Mouse (Mus musculus): ENCODE results near the gene Cdkn2a. TPM values are rescaled to one million over a fixed set of nuclear protein-coding genes. Genes with fewer than 3 reads are reported as not detected.
A peak's percentile ranks its signal among the peaks of the same experiment; 100 is the strongest.

Gene Cdkn2a
- not detected in 2 replicates for polyA plus RNA-seq (2014; fragmentation: Nextera tagmentation; extraction: Ambion mirVana)

DNA sequence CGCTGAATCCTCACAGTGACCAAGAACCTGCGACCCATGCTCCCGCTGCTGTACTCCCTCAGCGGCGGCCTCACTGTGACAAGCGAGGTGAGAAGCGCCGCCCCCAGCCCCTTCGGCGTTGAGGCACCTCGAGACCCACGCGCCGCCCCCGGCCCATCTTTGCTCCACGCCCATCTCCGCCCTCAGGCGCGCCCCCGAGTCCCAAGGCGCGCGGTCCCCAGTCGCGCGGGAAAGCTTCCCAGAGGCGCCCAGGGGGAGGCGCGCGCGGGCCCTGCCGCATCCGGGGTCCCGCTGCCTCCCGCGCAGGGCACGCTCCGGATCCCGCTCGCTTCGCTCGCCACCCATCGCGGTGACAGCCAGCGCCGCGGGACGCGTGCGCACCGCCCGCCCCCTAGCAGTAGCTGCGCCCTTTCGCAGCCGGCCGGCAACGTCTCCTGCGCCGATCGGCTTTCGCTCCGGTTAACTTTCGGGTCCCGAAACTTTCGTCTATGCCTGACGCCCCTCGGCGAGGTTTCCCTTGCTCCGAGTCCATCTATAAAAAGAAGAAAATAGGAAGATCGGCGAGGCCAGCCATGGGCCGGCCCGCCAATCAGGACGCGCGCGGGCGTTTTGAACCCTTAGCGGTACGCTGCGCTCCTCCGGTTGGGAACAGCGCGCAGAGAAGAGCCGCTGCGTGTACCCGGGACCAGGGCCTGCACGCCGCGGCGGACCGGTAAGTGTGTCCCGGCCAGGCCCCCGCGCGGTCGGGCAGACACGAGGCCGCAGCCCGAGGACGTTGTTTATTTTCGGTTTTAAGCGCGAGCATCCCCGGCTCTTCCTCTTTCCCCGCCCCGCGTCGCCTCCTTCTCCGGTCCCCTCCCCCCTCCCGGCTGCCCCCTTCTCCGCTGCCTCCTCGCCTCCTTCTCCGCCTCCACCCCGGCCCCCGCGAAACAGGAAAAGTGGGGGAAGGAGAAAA is at the start of gene Cdkn2a:
Gene Cdkn2a (minus strand): TSS at position 168 of the 955 bp plus-strand sequence.
- peak; percentile 89 for ATAC-seq (ENCODE audit: low FRiP score)

DNA sequence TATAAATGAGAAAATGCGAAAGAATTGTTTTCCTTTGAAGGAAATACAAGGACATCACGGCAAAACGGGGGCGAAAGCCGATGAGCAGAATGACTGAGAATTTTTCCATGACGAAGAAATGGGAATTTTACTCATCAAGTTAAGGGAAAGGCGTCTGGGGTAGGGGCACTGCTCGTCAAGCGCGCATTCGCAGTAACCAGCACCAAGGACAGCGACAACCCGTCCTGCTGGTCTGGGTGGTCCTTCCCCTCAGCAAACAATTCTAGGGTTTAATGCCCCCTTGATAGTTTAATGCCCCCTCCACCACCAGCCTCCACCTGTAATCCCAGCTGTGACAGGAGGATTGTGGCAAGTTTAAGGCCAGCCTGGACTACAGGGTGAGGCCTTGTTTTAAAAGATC is 19.0 kb upstream of the Cdkn2a start:
- Histone ChIP-seq H3K27ac (ENCODE audit: low read depth, low read length) (no peak overlapping the region), H3K36me3 (ENCODE audit: control insufficient read depth, insufficient read depth, low read length) (no peaks in the 10 kb centered on the region), H3K9me3 (ENCODE audit: control insufficient read depth, low read length) (no peaks in the 10 kb centered on the region), H3K4me3 (ENCODE audit: low read depth, low read length) (no peak overlapping the region), H3K27me3 (ENCODE audit: control insufficient read depth, insufficient read depth, low read length) (peaks cover 33% of the 10 kb centered on the region), H3K4me2 (replicated peaks; ENCODE audit: low read depth, low read length) (no peak overlapping the region), H3K4me1 (replicated peaks; ENCODE audit: control insufficient read depth, insufficient read depth, low read length) (no peaks in the 10 kb centered on the region; the same call in 1 of the 2 replicates), H3K9ac (ENCODE audit: low read depth, low read length) (no peak overlapping the region)
- whole genome bisulfite sequencing: 15% methylated on average over 13 of the region's 13 CpGs
- DNase-seq (ENCODE audit: low spot score): peak; percentile 67
- no peak for ATAC-seq (ENCODE audit: low FRiP score)

More for the DNA sequence above, at the start of gene Cdkn2a:
- H3K4me2 ChIP-seq (replicated peaks; ENCODE audit: low read depth, low read length): peak within 1 kb of the TSS; percentile 96
- H3K4me1 ChIP-seq (replicated peaks; ENCODE audit: control insufficient read depth, insufficient read depth, low read length): 0 out of 2 replicates have a peak, but pooled peaks cover 2% of the 10 kb centered on the region
- peaks cover 86% of the 10 kb centered on the region for H3K27me3 ChIP-seq (ENCODE audit: control insufficient read depth, insufficient read depth, low read length)
- under 1% methylated on average over 92 of the region's 117 CpGs for WGBS
- no peak within 1 kb of the TSS for H3K27ac ChIP-seq (ENCODE audit: low read depth, low read length)
- H3K36me3 ChIP-seq (ENCODE audit: control insufficient read depth, insufficient read depth, low read length): no peaks in the 10 kb centered on the region
- 0 out of 2 replicates have a peak within 1 kb of the TSS, but pooled peaks have one; percentile 7 for H3K9ac ChIP-seq (ENCODE audit: low read depth, low read length)
- peak; percentile 81 for DNase-seq (ENCODE audit: low spot score)
- H3K4me3 ChIP-seq (ENCODE audit: low read depth, low read length): peak within 1 kb of the TSS; percentile 49
- no peaks in the 10 kb centered on the region for H3K9me3 ChIP-seq (ENCODE audit: control insufficient read depth, low read length)

DNA sequence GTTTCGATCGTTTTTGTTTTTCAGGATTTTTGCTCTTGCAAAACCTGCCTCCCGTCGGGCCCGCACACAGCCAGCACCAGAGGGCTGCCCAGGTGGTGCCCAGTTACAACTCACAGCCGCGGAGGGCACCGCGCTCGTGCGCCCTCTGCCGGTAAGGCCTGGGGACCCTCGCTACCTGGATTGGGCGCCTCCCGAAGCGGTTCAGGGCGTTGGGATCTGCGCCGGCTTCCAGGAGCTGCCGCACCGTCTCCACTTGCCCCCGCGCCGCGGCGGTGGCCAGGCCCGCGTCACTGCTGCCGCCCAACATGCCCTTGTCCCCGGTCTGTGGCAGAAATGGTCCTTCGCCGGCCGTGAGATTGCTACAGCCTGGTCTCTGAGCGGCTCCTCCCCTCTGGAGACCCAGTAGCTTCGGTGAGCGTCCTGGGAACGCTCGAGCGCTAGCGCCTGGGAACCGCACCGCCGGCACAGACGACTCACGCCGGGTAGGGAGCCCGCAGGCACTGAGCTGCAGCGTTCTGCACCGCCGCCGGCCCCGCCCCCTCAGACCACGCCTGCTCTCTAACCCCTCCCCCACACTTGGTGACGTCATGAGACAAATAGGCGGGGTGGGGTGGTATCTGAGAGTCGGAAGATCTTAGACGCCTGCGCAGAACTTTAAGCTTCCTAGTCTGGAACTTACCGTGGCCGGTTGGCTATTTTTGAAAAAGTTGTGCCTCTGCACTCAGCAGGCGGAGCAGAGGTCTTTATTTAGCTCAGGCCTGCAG is 16.2 kb upstream of the Cdkn2a start, which contains the start of gene Cdkn2b:
Gene Cdkn2b (minus strand): TSS at position 549 of the 764 bp plus-strand sequence.
- Histone ChIP-seq H3K4me3 (ENCODE audit: low read depth, low read length) (peak within 1 kb of the TSS; percentile 54), H3K9me3 (ENCODE audit: control insufficient read depth, low read length) (no peaks in the 10 kb centered on the region), H3K27ac (ENCODE audit: low read depth, low read length) (no peak within 1 kb of the TSS), H3K9ac (ENCODE audit: low read depth, low read length) (peak within 1 kb of the TSS; percentile 12; the same call in 1 of the 2 replicates), H3K4me1 (replicated peaks; ENCODE audit: control insufficient read depth, insufficient read depth, low read length) (no peaks in the 10 kb centered on the region; the same call in 1 of the 2 replicates), H3K4me2 (replicated peaks; ENCODE audit: low read depth, low read length) (peak within 1 kb of the TSS; percentile 74), H3K27me3 (ENCODE audit: control insufficient read depth, insufficient read depth, low read length) (peaks cover 60% of the 10 kb centered on the region), H3K36me3 (ENCODE audit: control insufficient read depth, insufficient read depth, low read length) (no peaks in the 10 kb centered on the region)
- peak; percentile 91 for DNase-seq (ENCODE audit: low spot score)
- under 1% methylated on average over 50 of the region's 61 CpGs for WGBS
- peak; percentile 96 for ATAC-seq (ENCODE audit: low FRiP score)

DNA sequence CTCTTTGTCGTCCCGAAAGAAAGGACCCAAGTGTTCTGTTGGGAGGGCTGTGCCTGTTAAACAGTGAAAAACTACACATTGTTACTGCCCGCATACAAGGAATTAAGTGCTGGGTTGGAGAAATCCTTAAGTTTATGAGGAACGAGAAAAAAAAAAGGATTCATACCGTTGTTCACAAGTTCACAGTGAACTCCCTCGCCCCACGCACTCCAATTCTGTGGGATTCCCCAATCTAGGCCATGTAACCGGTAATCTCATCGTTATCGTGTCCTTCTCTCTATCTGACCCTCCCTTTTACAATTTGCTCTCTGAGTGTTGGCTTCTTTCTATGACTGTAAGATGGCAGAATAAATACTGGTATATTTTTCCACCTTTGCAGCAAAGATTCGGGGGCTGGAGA is 15.5 kb upstream of the Cdkn2a start:
- ATAC-seq (ENCODE audit: low FRiP score): no peak; the same call in 1 of the 2 replicates
- H3K9me3 ChIP-seq (ENCODE audit: control insufficient read depth, low read length): no peaks in the 10 kb centered on the region
- DNase-seq (ENCODE audit: low spot score): peak; percentile 52
- H3K4me3 ChIP-seq (ENCODE audit: low read depth, low read length): peak overlapping the region; percentile 54; the same call in 1 of the 2 replicates
- no peaks in the 10 kb centered on the region for H3K36me3 ChIP-seq (ENCODE audit: control insufficient read depth, insufficient read depth, low read length)
- H3K27ac ChIP-seq (ENCODE audit: low read depth, low read length): no peak overlapping the region
- H3K27me3 ChIP-seq (ENCODE audit: control insufficient read depth, insufficient read depth, low read length): peaks cover 66% of the 10 kb centered on the region
- H3K4me1 ChIP-seq (replicated peaks; ENCODE audit: control insufficient read depth, insufficient read depth, low read length): no peaks in the 10 kb centered on the region; the same call in 1 of the 2 replicates
- 1% methylated on average over 11 of the region's 11 CpGs for WGBS
- H3K4me2 ChIP-seq (replicated peaks; ENCODE audit: low read depth, low read length): no peak overlapping the region; the same call in 1 of the 2 replicates
- H3K9ac ChIP-seq (ENCODE audit: low read depth, low read length): no peak overlapping the region

DNA sequence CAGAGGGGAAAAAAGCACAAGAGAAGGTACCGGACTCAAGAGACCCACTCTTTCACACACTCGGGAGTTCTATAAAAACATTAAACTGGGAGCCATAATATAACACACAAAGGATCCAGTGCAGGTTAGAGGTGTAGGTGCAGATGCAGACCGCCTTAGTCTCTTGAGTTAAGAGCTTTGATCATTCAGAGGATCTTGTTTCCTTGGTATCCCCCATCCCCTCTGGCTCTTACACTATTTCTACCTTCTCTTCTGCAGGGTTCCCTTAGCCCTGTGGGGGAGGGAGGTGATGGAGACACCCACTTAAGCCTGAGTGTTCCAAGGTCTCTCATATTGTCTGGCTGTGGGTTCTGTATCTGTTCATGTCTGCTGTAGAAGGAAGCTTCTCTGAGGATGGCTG is 13.5 kb upstream of the Cdkn2a start:
- ATAC-seq (ENCODE audit: low FRiP score): no peak
- no peak overlapping the region for H3K9ac ChIP-seq (ENCODE audit: low read depth, low read length)

DNA sequence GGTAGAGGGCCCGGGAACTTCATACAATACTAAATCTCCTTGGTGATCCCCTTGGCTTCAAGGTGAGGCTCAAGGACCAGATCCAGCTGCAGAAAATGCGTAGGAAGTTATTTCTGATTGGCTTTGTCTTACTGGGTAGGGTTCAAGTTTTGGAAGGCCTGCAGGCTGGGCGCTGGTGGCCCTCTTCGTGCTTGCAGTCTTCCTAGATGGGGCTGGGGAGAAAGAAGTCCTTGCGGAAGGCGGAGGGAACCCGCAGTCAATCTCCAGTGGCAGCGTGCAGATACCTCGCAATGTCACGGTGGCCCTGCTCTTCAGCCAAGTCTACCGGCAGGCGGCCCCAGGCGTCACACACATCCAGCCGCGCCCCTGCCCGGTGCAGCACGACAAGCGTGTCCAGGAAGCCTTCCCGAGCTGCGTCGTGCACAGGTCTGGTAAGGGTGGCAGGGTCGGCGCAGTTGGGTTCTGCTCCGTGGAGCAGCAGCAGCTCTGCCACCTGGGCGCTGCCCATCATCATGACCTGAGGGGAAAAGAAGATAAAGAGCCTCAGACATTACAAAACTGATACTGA is 12.4 kb upstream of the Cdkn2a start:
- Histone ChIP-seq H3K9ac (ENCODE audit: low read depth, low read length) (no peak overlapping the region), H3K36me3 (ENCODE audit: control insufficient read depth, insufficient read depth, low read length) (no peaks in the 10 kb centered on the region), H3K9me3 (ENCODE audit: control insufficient read depth, low read length) (no peaks in the 10 kb centered on the region), H3K27me3 (ENCODE audit: control insufficient read depth, insufficient read depth, low read length) (peaks cover 86% of the 10 kb centered on the region), H3K4me2 (replicated peaks; ENCODE audit: low read depth, low read length) (no peak overlapping the region), H3K27ac (ENCODE audit: low read depth, low read length) (no peak overlapping the region), H3K4me3 (ENCODE audit: low read depth, low read length) (no peak overlapping the region), H3K4me1 (replicated peaks; ENCODE audit: control insufficient read depth, insufficient read depth, low read length) (no peaks in the 10 kb centered on the region; the same call in 1 of the 2 replicates)
- under 1% methylated on average over 25 of the region's 25 CpGs for WGBS
- ATAC-seq (ENCODE audit: low FRiP score) (no peak), DNase-seq (ENCODE audit: low spot score) (peak; percentile 38)

More for the DNA sequence above, 13.5 kb upstream of the Cdkn2a start:
- Histone ChIP-seq H3K4me1 (replicated peaks; ENCODE audit: control insufficient read depth, insufficient read depth, low read length) (no peaks in the 10 kb centered on the region; the same call in 1 of the 2 replicates), H3K36me3 (ENCODE audit: control insufficient read depth, insufficient read depth, low read length) (no peaks in the 10 kb centered on the region), H3K9me3 (ENCODE audit: control insufficient read depth, low read length) (no peaks in the 10 kb centered on the region), H3K27ac (ENCODE audit: low read depth, low read length) (no peak overlapping the region), H3K4me3 (ENCODE audit: low read depth, low read length) (no peak overlapping the region), H3K27me3 (ENCODE audit: control insufficient read depth, insufficient read depth, low read length) (peaks cover 80% of the 10 kb centered on the region), H3K4me2 (replicated peaks; ENCODE audit: low read depth, low read length) (no peak overlapping the region)
- DNase-seq (ENCODE audit: low spot score): peak; percentile 36
- 14% methylated on average over 3 of the region's 3 CpGs for WGBS

DNA sequence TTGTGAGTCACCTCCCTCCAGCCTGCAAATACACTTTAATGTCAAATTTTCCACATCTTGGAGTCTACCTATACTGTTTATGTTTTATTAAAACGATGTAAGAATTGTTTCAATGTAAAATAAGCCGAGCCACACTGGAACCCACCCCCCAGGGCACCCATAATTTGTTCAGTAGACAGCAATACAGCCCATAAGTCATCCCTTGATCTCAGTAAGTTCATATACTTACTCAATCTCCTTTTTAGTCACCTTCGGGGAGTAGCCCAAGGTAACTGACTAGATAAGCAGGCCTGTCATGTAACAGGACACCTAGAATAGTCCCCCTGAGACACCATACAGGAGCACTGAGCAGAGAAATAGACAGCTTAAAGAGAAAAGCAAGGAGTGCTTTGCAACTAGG is 11.2 kb upstream of the Cdkn2a start:
- Histone ChIP-seq H3K27me3 (ENCODE audit: control insufficient read depth, insufficient read depth, low read length) (peaks cover 88% of the 10 kb centered on the region), H3K36me3 (ENCODE audit: control insufficient read depth, insufficient read depth, low read length) (no peaks in the 10 kb centered on the region), H3K9ac (ENCODE audit: low read depth, low read length) (no peak overlapping the region), H3K4me1 (replicated peaks; ENCODE audit: control insufficient read depth, insufficient read depth, low read length) (no peaks in the 10 kb centered on the region; the same call in 1 of the 2 replicates), H3K27ac (ENCODE audit: low read depth, low read length) (no peak overlapping the region), H3K9me3 (ENCODE audit: control insufficient read depth, low read length) (no peaks in the 10 kb centered on the region), H3K4me2 (replicated peaks; ENCODE audit: low read depth, low read length) (no peak overlapping the region), H3K4me3 (ENCODE audit: low read depth, low read length) (no peak overlapping the region)
- ATAC-seq (ENCODE audit: low FRiP score) (no peak), DNase-seq (ENCODE audit: low spot score) (peak; percentile 40)
- 9% methylated on average over 3 of the region's 3 CpGs for WGBS
